Mouse (Mus musculus) spleen, adult 2 months (tissue): ENCODE measurements around the gene Scarf2.

Source experiments
- CTCF ChIP-seq: fragments of 200-500 bp; IDR thresholded peaks from 2 replicates; pipeline ENCODE4 v1.5.1; 2011; ENCODE audit warnings: mild to moderate bottlenecking, inconsistent platforms; ENCODE audit not compliant: insufficient read depth, insufficient read length, insufficient replicate concordance; ENCODE audit errors: extremely low read depth
- POLR2A ChIP-seq: fragments of 200-500 bp; IDR thresholded peaks from 2 replicates; pipeline ENCODE4 v1.6.1; 2011; ENCODE audit warnings: low read depth, low read length, inconsistent platforms

DNA sequence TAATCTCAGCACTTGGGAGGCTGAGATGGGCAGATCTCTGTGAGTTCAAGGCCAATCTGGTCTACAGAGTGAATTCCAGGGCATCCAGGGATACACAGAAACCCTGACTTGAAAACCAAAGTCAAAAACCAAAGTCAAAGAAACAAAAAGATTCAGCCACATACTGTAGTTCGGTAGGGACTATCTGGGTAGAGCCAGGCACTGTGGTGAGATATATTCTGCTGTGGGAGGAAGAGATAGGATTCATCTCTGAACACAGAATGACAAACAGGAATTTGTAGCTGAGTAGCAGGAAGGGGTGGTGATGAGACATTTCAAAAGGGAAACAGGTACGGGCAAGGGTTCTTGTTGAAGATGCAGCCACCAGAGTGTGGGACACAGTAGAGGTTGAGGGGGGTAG lies 31.1 kb downstream of the Scarf2 start:
- no peak for TF ChIP-seq CTCF
- TF ChIP-seq POLR2A: no peak
